Comparison of ENCODE assay signal across 12 mouse cellular contexts in genomic region chr15:102026430-102026829, GRCm38 (mm10). TPM values are rescaled to one million over a fixed set of nuclear protein-coding genes. Genes with fewer than 3 reads are reported as not detected.
DNase-seq lines count a peak whose midpoint lies in the region; ATAC-seq lines count a peak whose summit lies in the region.
"Had no signal": no experiment of that assay in that cellular context is flagged by ENCODE, and none has a peak within 500 bp of the region (broad histone marks: within the 10 kb centered on the region; RNA-seq: fewer than 3 reads in every experiment).

No protein-coding gene starts in this region.

- H3K36me3 ChIP-seq in heart, embryonic 11.5 days (ENCODE audit: control insufficient read depth, insufficient read depth, low read length), result no peaks in the 10 kb centered on the region; the same call in 1 of the 2 replicates
- peaks cover 13% of the 10 kb centered on the region; the same call in 1 of the 2 replicates for H3K36me3 ChIP-seq in liver, embryonic 13.5 days

- H3K4me2 ChIP-seq in heart, embryonic 11.5 days, result peak overlapping the region; percentile 54
- peak overlapping the region; percentile 45 for H3K4me2 ChIP-seq in liver, embryonic 13.5 days

- peaks cover 16% of the 10 kb centered on the region for H3K4me1 ChIP-seq in heart, embryonic 11.5 days (ENCODE audit: control insufficient read depth, insufficient read depth, low read length)
- H3K4me1 ChIP-seq in liver, embryonic 13.5 days (replicated peaks), result peaks cover 38% of the 10 kb centered on the region

- no peak for ATAC-seq in heart, embryonic 11.5 days (replicated peaks; ENCODE audit: insufficient number of reproducible peaks, low FRiP score, low TSS enrichment)
- peak; percentile 56 for ATAC-seq in liver, embryonic 13.5 days (ENCODE audit: low read depth)
- no peak for ATAC-seq in inflammation-experienced regulatory T-cells, adult 6 months

- H3K27me3 ChIP-seq in heart, embryonic 11.5 days (ENCODE audit: control insufficient read depth, insufficient read depth, low read length), result peaks cover 14% of the 10 kb centered on the region
- peaks cover 46% of the 10 kb centered on the region for H3K27me3 ChIP-seq in liver, embryonic 13.5 days

- H3K27ac ChIP-seq in heart, embryonic 11.5 days (ENCODE audit: low read depth, low read length), result no peak overlapping the region
- H3K27ac ChIP-seq in liver, embryonic 13.5 days, result peak overlapping the region; percentile 73

- no peak overlapping the region for H3K4me3 ChIP-seq in heart, embryonic 11.5 days (ENCODE audit: low read depth, low read length)
- H3K4me3 ChIP-seq in liver, embryonic 13.5 days (replicated peaks), result no peak overlapping the region

- no peaks in the 10 kb centered on the region for H3K9me3 ChIP-seq in heart, embryonic 11.5 days (replicated peaks; ENCODE audit: control insufficient read depth, low read length)
- no peaks in the 10 kb centered on the region for H3K9me3 ChIP-seq in liver, embryonic 13.5 days (replicated peaks)

- H3K9ac ChIP-seq in heart, embryonic 11.5 days (ENCODE audit: low read depth, low read length), result no peak overlapping the region
- no peak overlapping the region for H3K9ac ChIP-seq in liver, embryonic 13.5 days

- WGBS in heart, embryonic 11.5 days (ENCODE audit: insufficient replicate concordance), result 9% methylated on average over 12 of the region's 12 CpGs
- WGBS in liver, embryonic 13.5 days (ENCODE audit: insufficient replicate concordance), result 9% methylated on average over 12 of the region's 12 CpGs

- DNase-seq in heart, adult 11 months, result no peak
- peak; percentile 28 for DNase-seq in kidney, postnatal 10 days
- DNase-seq in kidney, adult 9 months, result no peak
- DNase-seq in embryo, embryonic 11 days, result peak; percentile 54
- DNase-seq in liver, embryonic 13.5 days, result no peak
- no peak for DNase-seq in cerebellum, adult 11-12 months
- DNase-seq: adrenal gland, adult 8-10 months; B cell, adult 2 months; cerebellum, adult 2 months; midbrain, embryonic 14.5 days had no signal

RNA-seq across cellular contexts. Expression of gene Krt18, which starts 1.6 kb away (rescaled TPM):
- polyA plus RNA-seq in heart, embryonic 11.5 days (2014; fragmentation: Nextera tagmentation; extraction: Ambion mirVana), result 39.3 and 41.9 TPM in 2 replicates
- polyA plus RNA-seq in liver, embryonic 13.5 days (2015; fragmentation: Nextera tagmentation; extraction: Ambion mirVana), result 81.8 and 85.0 TPM in 2 replicates
- polyA plus RNA-seq in inflammation-experienced regulatory T-cells, adult 6 months (2017; shearing (Covaris generic)), result 1 to 10 TPM in 2 of 3 experiments, under 1 TPM in 1; 0.41 to 1.2 (median 1.2) TPM

RNA-seq across cellular contexts. Expression of gene Krt8, which starts 22.1 kb away (rescaled TPM):
- polyA plus RNA-seq in heart, embryonic 11.5 days (2014; fragmentation: Nextera tagmentation; extraction: Ambion mirVana), result 30.4 and 36.8 TPM in 2 replicates
- 89.5 and 107 TPM in 2 replicates for polyA plus RNA-seq in liver, embryonic 13.5 days (2015; fragmentation: Nextera tagmentation; extraction: Ambion mirVana)
- under 1 TPM in 1 of 3 experiments, not detected in 2; 0.23 TPM for polyA plus RNA-seq in inflammation-experienced regulatory T-cells, adult 6 months (2017; shearing (Covaris generic))

RNA-seq across cellular contexts. Expression of gene Eif4b, which starts 47.1 kb away (rescaled TPM):
- polyA plus RNA-seq in heart, embryonic 11.5 days (2014; fragmentation: Nextera tagmentation; extraction: Ambion mirVana), result 71.6 and 83.5 TPM in 2 replicates
- polyA plus RNA-seq in liver, embryonic 13.5 days (2015; fragmentation: Nextera tagmentation; extraction: Ambion mirVana), result 67.5 and 79.6 TPM in 2 replicates
- polyA plus RNA-seq in inflammation-experienced regulatory T-cells, adult 6 months (2017; shearing (Covaris generic)), result 100 to 1,000 TPM in 2 of 3 experiments, 10 to 100 TPM in 1; 90.5 to 131 (median 129) TPM

Comparison
In these comparisons a context has a peak if more than half of its experiments do, and no peak if none do; other contexts are left out.
1. DNase-seq: peak in kidney, postnatal 10 days (single experiment) and embryo, embryonic 11 days (single experiment); none in heart, adult 11 months (single experiment), kidney, adult 9 months (single experiment), liver, embryonic 13.5 days (single experiment) and cerebellum, adult 11-12 months (single experiment).
2. RNA of gene Krt18, which starts 1.6 kb away (polyA plus RNA-seq): 81.8 to 85.0 TPM in liver, embryonic 13.5 days and 39.3 to 41.9 TPM in heart, embryonic 11.5 days; 0.41 to 1.2 TPM in inflammation-experienced regulatory T-cells, adult 6 months; every median in the first group is over 10 times any median in the second.
3. RNA of gene Krt8, which starts 22.1 kb away (polyA plus RNA-seq): 89.5 to 107 TPM in liver, embryonic 13.5 days and 30.4 to 36.8 TPM in heart, embryonic 11.5 days; 0.23 TPM in inflammation-experienced regulatory T-cells, adult 6 months; every median in the first group is over 10 times any median in the second.